Mouse (Mus musculus): ENCODE measurements around the gene 3110082J24Rik. TPM values are rescaled to one million over a fixed set of nuclear protein-coding genes. Genes with fewer than 3 reads are reported as not detected.
"Not testable (repeated sequence)": the region's sequence is repeated elsewhere in the genome, so short reads cannot be mapped to it uniquely, and the experiment has no call there.

3110082J24Rik gene
- total RNA-seq, 2 experiments from 2014 or later = not detected

DNA sequence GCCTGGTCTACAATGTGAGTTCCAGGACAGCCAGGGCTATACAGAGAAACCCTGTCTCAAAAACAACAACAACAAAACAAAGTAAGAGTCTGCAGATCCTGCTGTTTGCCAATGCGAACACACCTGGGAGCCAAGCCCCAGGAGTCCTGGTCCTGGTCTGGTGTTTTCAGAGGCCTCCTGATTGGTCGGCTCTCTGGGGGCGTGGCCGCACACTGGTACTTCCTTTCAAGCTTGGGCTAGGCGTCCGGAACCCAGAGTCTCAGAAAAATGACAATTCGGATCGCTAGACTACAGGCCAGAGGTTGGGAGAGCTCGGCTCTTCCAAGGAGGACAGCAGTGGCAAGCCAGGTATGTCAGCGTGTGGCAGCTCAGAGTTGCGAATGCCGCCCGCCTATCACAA, 13.2 kb downstream of the 3110082J24Rik start:
- DNase-seq = no peak
- intact Hi-C loops (cut with DNase I) = loop anchor here (5.0 kb wide), 1 partner anchor 265 kb away; no protein-coding TSS in a partner anchor

DNA sequence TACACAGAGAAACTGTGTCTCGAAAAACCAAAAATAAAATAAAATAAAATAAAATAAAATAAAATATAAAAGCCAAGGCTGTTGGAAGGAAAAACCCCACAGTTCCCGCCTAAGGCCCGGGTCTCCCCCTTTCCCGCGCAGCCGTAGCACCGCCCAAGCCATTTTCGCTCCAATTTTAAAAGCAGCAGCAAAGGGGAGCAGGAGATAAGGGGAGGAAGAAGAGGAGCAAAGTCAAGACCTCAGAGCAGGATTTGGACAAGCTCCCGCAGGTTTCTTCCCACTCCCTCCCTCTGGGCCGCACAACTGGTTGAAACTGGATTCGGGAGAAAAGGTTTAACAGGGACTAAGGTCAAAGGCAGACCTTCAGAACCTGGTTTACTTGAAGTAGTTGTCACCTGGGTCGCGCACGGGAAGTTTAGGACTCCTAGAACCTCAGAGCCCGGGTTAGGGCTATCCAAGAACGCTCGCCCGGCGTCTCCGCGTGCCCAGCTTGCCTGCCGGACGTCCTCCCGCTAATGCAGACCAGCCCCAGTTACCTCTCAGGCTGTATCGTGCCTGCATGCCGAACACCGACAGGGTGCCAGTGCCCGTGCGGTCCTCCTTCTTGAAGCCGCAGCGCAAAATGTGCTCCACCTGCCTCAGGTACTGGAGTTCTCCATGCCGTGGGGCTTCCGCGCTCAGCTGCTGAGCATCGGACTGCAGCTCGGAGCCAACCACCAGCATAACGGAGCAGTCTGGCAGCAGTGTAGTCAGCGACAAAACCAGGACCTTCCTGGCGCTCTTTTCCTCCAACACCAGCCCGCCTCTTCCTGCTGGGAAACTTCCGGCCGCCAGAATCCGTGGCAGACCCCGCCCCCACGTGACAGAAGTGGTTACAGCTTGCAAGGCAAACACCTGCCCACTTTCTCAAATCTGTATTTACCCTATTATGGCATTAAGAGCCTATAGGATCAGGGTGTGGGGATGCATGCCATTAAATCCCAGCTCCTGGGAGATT, 32.8 kb downstream of the 3110082J24Rik start, which contains the start of gene Tyms:
Gene Tyms, minus strand, starts transcription at position 793 of the 997 bp plus-strand sequence.
- DNase-seq = peak; percentile 85 to 86
- intact Hi-C loops (cut with DNase I) = loop anchor here (5.0 kb wide), 1 partner anchor 246 kb away; no protein-coding TSS in a partner anchor

DNA sequence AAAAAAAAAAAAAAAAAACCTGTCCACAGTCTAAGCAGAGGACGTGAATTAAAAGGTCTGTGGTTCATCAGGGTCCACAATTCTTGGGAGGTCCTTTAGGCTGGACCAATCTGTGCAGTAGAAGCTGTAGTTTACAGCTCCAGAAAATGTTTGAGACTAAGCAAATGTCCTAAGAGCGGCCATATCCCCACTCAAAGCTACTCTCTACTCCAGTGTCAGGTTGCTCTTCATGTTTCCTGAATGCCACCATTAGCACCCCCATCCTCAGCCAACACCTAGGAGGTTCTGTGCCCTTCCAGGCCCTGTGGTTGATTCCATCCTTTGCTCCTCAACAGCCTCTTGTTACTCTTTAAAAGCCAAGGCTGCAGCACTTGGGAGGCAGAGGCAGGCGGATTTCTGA, 33.5 kb downstream of the 3110082J24Rik start:
- intact Hi-C loops (cut with DNase I) = loop anchor here (5.0 kb wide), 1 partner anchor 245 kb away; no protein-coding TSS in a partner anchor
- no peak for DNase-seq

DNA sequence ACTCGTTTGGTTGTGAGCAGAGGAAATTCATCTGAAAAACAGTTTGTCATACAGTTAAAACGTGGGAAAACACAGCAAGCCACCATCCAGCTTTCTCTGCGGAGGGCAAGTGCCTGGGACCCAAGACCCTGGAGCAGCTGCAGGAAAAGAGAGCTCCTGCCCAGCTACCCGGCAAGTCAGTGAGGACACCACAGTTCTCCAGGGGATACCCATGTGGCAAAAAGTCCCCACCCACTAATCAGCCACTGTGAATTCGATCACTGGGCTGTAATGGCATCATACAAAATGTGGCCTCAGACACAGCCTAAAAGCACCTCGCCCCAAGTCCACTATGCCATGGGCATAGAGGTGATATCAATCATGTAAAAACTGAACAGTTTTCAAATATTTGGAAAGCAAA, 34.2 kb downstream of the 3110082J24Rik start:
- intact Hi-C loops (cut with DNase I) = loop anchor here (5.0 kb wide), 1 partner anchor 244 kb away; no protein-coding TSS in a partner anchor

DNA sequence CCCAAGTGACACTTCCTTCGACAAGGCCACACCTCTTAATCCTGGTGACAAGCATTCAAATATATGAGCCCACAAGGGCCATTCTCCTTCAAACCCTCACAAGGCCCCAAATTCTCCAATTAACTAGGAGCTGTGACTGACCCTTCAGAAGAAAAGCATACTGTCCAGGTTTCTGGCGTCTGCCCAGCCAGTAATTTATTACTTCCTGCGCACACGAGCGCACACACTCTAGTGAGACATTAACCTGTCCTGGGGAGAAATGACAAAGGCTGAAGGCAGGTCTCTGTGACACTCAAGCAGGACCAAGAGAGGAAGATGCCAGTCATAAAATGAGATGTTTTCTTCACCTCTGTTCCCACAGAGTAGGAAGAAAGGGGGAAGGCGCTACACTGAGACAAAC, 38.2 kb downstream of the 3110082J24Rik start:
- no peak for DNase-seq
- intact Hi-C loops (cut with DNase I) = no loop called here

More for the DNA sequence above, 34.2 kb downstream of the 3110082J24Rik start:
- DNase-seq = no peak

DNA sequence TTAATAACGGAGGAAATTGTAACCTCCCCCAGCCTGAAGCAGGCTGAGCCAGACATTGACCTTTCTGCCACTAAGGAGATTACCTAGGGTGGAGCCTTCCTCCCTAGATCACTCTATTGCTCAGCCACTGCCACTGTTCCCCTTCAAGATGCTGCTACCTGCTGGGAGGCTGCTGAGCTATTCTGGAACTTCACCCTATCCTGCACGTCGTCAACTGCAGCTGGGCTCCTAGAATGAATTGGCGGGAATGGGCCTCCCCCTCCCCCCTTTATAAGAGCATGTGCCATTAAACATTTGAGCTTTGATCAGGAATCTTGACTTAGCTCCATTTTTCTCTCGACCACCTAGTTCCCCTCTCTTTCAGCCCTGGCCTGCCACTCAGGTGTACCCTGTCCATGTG, 46.3 kb downstream of the 3110082J24Rik start:
- DNase-seq; intact Hi-C loops (cut with DNase I): not testable (repeated sequence)

DNA sequence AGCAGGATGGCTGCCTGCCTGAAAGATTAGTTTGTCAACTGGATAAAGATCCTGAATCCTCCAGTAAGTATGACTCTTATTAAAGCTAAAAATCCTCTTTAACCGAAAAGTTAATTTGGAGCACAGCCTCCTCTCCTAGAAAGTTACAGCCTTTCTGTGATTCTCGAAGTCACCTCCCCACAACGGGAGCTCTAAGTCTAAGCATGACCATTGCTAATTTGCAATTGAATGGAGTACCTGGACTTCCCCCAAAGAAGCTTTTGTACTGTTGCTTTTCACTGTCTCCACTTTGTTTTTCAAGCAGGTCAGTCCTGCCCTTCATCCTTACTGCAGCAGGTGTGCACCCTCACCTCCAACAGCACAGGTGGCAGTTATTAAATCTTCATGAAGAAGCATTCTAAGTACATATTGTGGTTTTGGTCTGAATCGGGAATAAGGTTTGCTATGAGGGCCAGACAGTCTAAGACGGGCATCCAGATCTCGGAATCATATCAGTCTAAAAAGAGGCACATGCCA, 47.6 kb downstream of the 3110082J24Rik start:
- DNase-seq = no peak
- intact Hi-C loops (cut with DNase I) = no loop called here

Other genes with a start within 250 kb of the 3110082J24Rik start
- gene Il6, start 93.0 kb downstream of the 3110082J24Rik start, total RNA-seq (2021) = not detected
- gene Tyms, start 32.5 kb downstream of the 3110082J24Rik start, total RNA-seq (2021) = 10 to 100 TPM; 20.2 to 20.5 TPM
- under 1 TPM; 0.22 to 0.26 TPM for gene Garem2, start 925 bp downstream of the 3110082J24Rik start, total RNA-seq (2021)
- 1,000 to 10,000 TPM; 1,297 to 1,510 TPM for gene Hadha, start 49.1 kb upstream of the 3110082J24Rik start, total RNA-seq (2021)
- gene Hadhb, start 49.2 kb upstream of the 3110082J24Rik start, total RNA-seq (2021) = 1,000 to 10,000 TPM; 1,544 to 1,693 TPM
- gene Adgrf3, start 99.6 kb upstream of the 3110082J24Rik start, total RNA-seq (2021) = under 1 TPM; 0.42 to 0.45 TPM
- 10 to 100 TPM; 17.4 to 19.8 TPM for gene Selenoi, start 126.5 kb upstream of the 3110082J24Rik start, total RNA-seq (2021)
- gene Drc1, start 175.3 kb upstream of the 3110082J24Rik start, total RNA-seq (2021) = under 1 TPM; 0.10 to 0.53 TPM